Mouse (Mus musculus): ENCODE results near the gene Tmem41a.
"Not testable (repeated sequence)": the region's sequence is repeated elsewhere in the genome, so short reads cannot be mapped to it uniquely, and the experiment has no call there.

GRCm38 (mm10) chr16:21990893-21991292 is 43.5 kb upstream of the Tmem41a start:
- not testable (repeated sequence) for TF ChIP-seq CTCF (IDR thresholded peaks at IDR 0.05)
- peak; percentile 20; the same call in 1 of the 2 replicates for TF ChIP-seq EP300 (IDR thresholded peaks at IDR 0.05)

Measured in lung, postnatal 0 days (tissue).